Mouse (Mus musculus) hindbrain, embryonic 11.5 days (tissue): ENCODE data around the gene Tbc1d9b. TPM values are rescaled to one million over a fixed set of nuclear protein-coding genes. Genes with fewer than 3 reads are reported as not detected.

ENCODE experiments used
- ATAC-seq: fragments of 200-750 bp; cut with Nextera tagmentation; 2 replicates; pipeline ENCODE4 v1.8.0; 2017; ENCODE audit warnings: mild to moderate bottlenecking, moderate TSS enrichment, moderate library complexity; ENCODE audit not compliant: low FRiP score
- DNase-seq: peaks from one replicate; pipeline ENCODE4 v3.0.0-alpha.2; 2015; ENCODE audit warnings: low spot score
- H3K27ac ChIP-seq: fragments of 300-500 bp; sonication (generic); 2 replicates; pipeline ENCODE4 v1.5.1; 2014; ENCODE audit warnings: mild to moderate bottlenecking, low read depth, low read length
- H3K27me3 ChIP-seq: fragments of 300-500 bp; sonication (generic); 2 replicates; pipeline ENCODE4 v1.6.1; 2014; ENCODE audit warnings: mild to moderate bottlenecking, low read length, moderate library complexity, mixed read lengths; ENCODE audit not compliant: control insufficient read depth, insufficient read depth
- H3K36me3 ChIP-seq: fragments of 300-500 bp; sonication (generic); 2 replicates; pipeline ENCODE4 v1.6.1; 2014; ENCODE audit warnings: mild to moderate bottlenecking, low read length, moderate library complexity, mixed read lengths; ENCODE audit not compliant: control insufficient read depth, insufficient read depth
- H3K4me1 ChIP-seq: fragments of 300-500 bp; sonication (generic); replicated peaks from 2 replicates; pipeline ENCODE4 v1.6.1; 2014; ENCODE audit warnings: low read length, mixed read lengths; ENCODE audit not compliant: control insufficient read depth, insufficient read depth
- H3K4me2 ChIP-seq: fragments of 300-500 bp; sonication (generic); replicated peaks from 2 replicates; pipeline ENCODE4 v1.6.1; 2014; ENCODE audit warnings: mild to moderate bottlenecking, low read depth, low read length
- H3K4me3 ChIP-seq: fragments of 300-500 bp; sonication (generic); 2 replicates; pipeline ENCODE4 v1.5.1; 2014; ENCODE audit warnings: low read depth, low read length
- H3K9ac ChIP-seq: fragments of 300-500 bp; sonication (generic); 2 replicates; pipeline ENCODE4 v1.6.1; 2014; ENCODE audit warnings: low read depth, low read length
- H3K9me3 ChIP-seq: fragments of 300-500 bp; sonication (generic); 2 replicates; pipeline ENCODE4 v1.6.1; 2016; ENCODE audit warnings: low read length; ENCODE audit not compliant: control insufficient read depth
- WGBS: fragments of 180-500 bp; shearing (Covaris S2); extraction: QIAGEN DNeasy Blood & Tissue Kit; methylation state at CpG from one replicate; pipeline ENCODE4 v1.1.7; 2014; 5-methylcytosine and 5-hydroxymethylcytosine counted together
- polyA plus RNA-seq: library from polyadenylated mRNA; unstranded; fragments of >200 nt; fragmentation: Nextera tagmentation; extraction: Ambion mirVana; gene quantifications from 2 replicates; pipeline ENCODE4 v1.2.1, GENCODE M21; 2014

Tbc1d9b gene
- polyA plus RNA-seq, 1 experiment from 2014 or later = 22.0 TPM

- Histone ChIP-seq H3K27ac (no peak overlapping the region), H3K4me1 (no peaks in the 10 kb centered on the region), H3K4me2 (no peak overlapping the region), H3K27me3 (no peaks in the 10 kb centered on the region), H3K9ac (no peak overlapping the region), H3K36me3 (no peaks in the 10 kb centered on the region), H3K4me3 (no peak overlapping the region), H3K9me3 (no peaks in the 10 kb centered on the region)
- DNase-seq (no peak), ATAC-seq (no peak)
- WGBS = 88% methylated on average over 3 of the region's 3 CpGs
These were observed 61.1 kb downstream of the Tbc1d9b start for GRCm38 (mm10) chr11:50192278-50192677.

GRCm38 (mm10) chr11:50194070-50194469 lies 62.9 kb downstream of the Tbc1d9b start:
- no peak for DNase-seq
- ATAC-seq = no peak
- Histone ChIP-seq H3K4me3 (no peak overlapping the region), H3K27me3 (no peaks in the 10 kb centered on the region), H3K36me3 (no peaks in the 10 kb centered on the region; the same call in 1 of the 2 replicates), H3K27ac (no peak overlapping the region), H3K4me2 (no peak overlapping the region), H3K9me3 (no peaks in the 10 kb centered on the region), H3K4me1 (no peaks in the 10 kb centered on the region), H3K9ac (no peak overlapping the region)
- 82% methylated on average over 7 of the region's 7 CpGs for WGBS

- Histone ChIP-seq H3K4me1 (no peaks in the 10 kb centered on the region), H3K4me3 (no peak overlapping the region), H3K27me3 (no peaks in the 10 kb centered on the region), H3K36me3 (peaks cover 5% of the 10 kb centered on the region; the same call in 1 of the 2 replicates), H3K9me3 (no peaks in the 10 kb centered on the region), H3K9ac (no peak overlapping the region), H3K27ac (no peak overlapping the region), H3K4me2 (no peak overlapping the region)
- no peak for DNase-seq
- no peak for ATAC-seq
- WGBS = 86% methylated on average over 4 of the region's 4 CpGs
These were observed 63.6 kb downstream of the Tbc1d9b start for GRCm38 (mm10) chr11:50194793-50195192.

- no peak overlapping the region for H3K9ac ChIP-seq
- H3K4me1 ChIP-seq = no peaks in the 10 kb centered on the region
- ATAC-seq (no peak), DNase-seq (no peak)
- H3K4me3 ChIP-seq = no peak overlapping the region
- H3K27ac ChIP-seq = no peak overlapping the region
- H3K4me2 ChIP-seq = no peak overlapping the region
- WGBS = 92% methylated on average over 4 of the region's 4 CpGs
- no peaks in the 10 kb centered on the region for H3K9me3 ChIP-seq
- H3K36me3 ChIP-seq = peaks cover 13% of the 10 kb centered on the region; the same call in 1 of the 2 replicates
- H3K27me3 ChIP-seq = no peaks in the 10 kb centered on the region
These were observed 66.3 kb downstream of the Tbc1d9b start for GRCm38 (mm10) chr11:50197500-50197899.

DNA sequence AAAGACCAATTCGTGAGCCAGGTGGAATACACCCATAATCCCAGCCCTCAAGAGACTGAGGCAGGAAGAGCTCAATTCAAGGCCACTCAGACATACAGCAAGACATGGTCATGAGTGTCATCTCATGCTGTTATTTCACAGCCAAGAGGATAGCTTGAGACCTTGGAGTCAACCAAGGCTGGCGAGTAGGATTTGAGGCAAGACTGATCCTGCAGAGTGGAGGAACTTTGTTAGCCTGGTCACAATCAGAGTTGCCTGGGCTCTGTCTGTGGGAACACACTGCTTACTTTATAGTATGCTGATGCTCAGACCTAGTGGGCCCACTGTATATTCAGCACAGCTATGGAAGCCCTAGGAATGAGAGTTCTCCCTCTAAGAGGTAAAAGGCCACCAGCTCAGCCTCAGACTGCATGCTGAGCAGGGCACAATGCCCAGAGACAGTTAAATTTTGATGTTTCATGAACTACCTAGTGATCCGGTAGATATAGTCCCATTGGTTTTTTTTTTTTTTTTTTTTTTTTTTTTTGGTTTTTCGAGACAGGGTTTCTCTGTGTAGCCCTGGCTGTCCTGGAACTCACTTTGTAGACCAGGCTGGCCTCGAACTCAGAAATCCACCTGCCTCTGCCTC lies 67.1 kb downstream of the Tbc1d9b start:
- no peak overlapping the region for H3K27ac ChIP-seq
- no peak for ATAC-seq

GRCm38 (mm10) chr11:50198916-50199315 lies 67.7 kb downstream of the Tbc1d9b start:
- ATAC-seq (no peak), DNase-seq (no peak)
- Histone ChIP-seq H3K9ac (no peak overlapping the region), H3K9me3 (no peaks in the 10 kb centered on the region), H3K27ac (no peak overlapping the region), H3K4me1 (no peaks in the 10 kb centered on the region), H3K27me3 (no peaks in the 10 kb centered on the region), H3K36me3 (peaks cover 16% of the 10 kb centered on the region), H3K4me2 (no peak overlapping the region), H3K4me3 (no peak overlapping the region)
- 90% methylated on average over 2 of the region's 2 CpGs for WGBS

More for the DNA sequence above, 67.1 kb downstream of the Tbc1d9b start:
- no peaks in the 10 kb centered on the region for H3K27me3 ChIP-seq
- no peaks in the 10 kb centered on the region for H3K4me1 ChIP-seq
- no peak overlapping the region for H3K9ac ChIP-seq
- peaks cover 14% of the 10 kb centered on the region for H3K36me3 ChIP-seq
- no peak overlapping the region for H3K4me2 ChIP-seq
- no peak for DNase-seq
- H3K4me3 ChIP-seq = no peak overlapping the region
- WGBS = 91% methylated on average over 3 of the region's 5 CpGs
- no peaks in the 10 kb centered on the region for H3K9me3 ChIP-seq

DNA sequence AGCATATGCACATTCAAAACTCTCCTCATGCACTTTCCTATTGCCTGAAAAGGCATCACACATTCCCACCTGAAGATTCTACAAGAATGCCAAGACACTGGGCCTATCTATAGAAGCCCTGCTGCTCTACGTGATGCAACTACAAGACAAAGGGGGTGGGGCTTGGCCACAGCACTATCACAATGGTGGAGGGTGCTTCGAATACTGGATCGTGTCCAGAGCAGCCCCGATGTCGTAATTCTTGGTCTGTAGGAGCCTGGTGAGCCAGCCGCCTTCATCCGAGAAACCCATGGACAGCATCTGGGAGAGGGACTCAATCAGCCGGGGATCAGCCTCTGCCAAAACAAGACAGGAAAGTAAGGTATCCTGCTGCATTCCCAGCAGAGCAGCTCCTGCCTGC lies 69.4 kb downstream of the Tbc1d9b start:
- H3K9ac ChIP-seq = no peak overlapping the region
- no peak overlapping the region for H3K4me2 ChIP-seq
- peaks cover 28% of the 10 kb centered on the region for H3K36me3 ChIP-seq
- H3K4me3 ChIP-seq = no peak overlapping the region
- no peaks in the 10 kb centered on the region for H3K9me3 ChIP-seq
- H3K27ac ChIP-seq = no peak overlapping the region
- H3K4me1 ChIP-seq = no peaks in the 10 kb centered on the region
- H3K27me3 ChIP-seq = no peaks in the 10 kb centered on the region
- ATAC-seq = no peak
- WGBS = 93% methylated on average over 8 of the region's 8 CpGs
- no peak for DNase-seq

GRCm38 (mm10) chr11:50201590-50201989 lies 70.4 kb downstream of the Tbc1d9b start:
- H3K36me3 ChIP-seq = peaks cover 28% of the 10 kb centered on the region
- no peaks in the 10 kb centered on the region for H3K9me3 ChIP-seq
- H3K27me3 ChIP-seq = no peaks in the 10 kb centered on the region
- no peak for DNase-seq
- WGBS = 88% methylated on average over 3 of the region's 3 CpGs
- H3K4me2 ChIP-seq = no peak overlapping the region
- no peak overlapping the region for H3K4me3 ChIP-seq
- no peak for ATAC-seq
- no peaks in the 10 kb centered on the region for H3K4me1 ChIP-seq
- H3K9ac ChIP-seq = no peak overlapping the region
- H3K27ac ChIP-seq = no peak overlapping the region

DNA sequence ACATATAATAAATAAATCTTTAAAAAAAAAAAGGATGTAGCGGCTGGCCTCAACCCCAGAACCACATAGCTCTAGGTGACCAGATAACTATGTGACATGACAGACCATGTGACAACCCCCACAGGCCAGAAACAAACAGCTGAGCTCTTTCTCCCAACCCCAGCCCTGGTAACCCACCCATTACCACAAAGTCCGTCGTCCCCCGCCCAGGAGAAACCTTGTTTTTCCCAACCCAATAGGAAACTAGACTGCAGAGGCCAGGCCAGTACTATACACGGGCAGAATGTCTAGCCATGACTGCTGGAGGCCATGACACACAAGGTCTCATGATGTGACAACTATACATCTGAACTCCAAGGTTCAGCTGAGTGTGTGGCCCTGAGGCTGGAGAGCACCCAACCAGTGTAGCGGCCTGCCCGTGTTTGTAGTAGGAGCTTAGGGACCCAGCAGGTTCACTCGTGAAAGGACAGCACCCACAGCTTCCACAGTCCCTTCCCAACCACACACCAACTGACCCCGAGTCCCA lies 72.2 kb downstream of the Tbc1d9b start:
- no peak for DNase-seq
- ATAC-seq = no peak
- Histone ChIP-seq H3K9me3 (no peaks in the 10 kb centered on the region), H3K9ac (no peak overlapping the region), H3K4me1 (no peaks in the 10 kb centered on the region), H3K27ac (no peak overlapping the region), H3K36me3 (peaks cover 32% of the 10 kb centered on the region), H3K27me3 (no peaks in the 10 kb centered on the region), H3K4me2 (no peak overlapping the region), H3K4me3 (no peak overlapping the region)
- WGBS = 93% methylated on average over 9 of the region's 9 CpGs
